In the genomic region with DNA sequence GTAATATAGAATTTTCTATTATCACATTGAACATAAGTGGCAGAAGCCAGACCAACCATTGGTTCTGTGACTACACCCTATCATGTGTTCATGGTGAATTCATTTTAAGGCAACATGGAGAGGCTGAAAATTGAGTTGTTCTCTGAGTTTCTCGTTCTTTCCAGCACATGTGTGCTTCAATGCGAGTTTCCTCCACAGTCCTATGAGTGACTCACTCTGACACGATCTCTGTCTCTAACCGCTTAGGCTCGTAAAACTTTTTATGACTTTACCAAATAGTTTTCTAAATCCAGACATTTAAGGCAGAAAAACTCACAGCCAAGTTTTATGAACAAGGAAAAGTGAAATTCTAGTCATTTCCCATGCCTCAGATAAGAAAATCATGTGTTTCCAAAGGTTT, we compare ENCODE assay signal across 22 mouse cellular contexts.
"Had no signal": no experiment of that assay in that cellular context is flagged by ENCODE, and none has a peak within 500 bp of the region (broad histone marks: within the 10 kb centered on the region; RNA-seq: fewer than 3 reads in every experiment).

No protein-coding gene starts in this region.

- H3K36me3 ChIP-seq: liver, embryonic 12.5 days; liver, embryonic 15.5 days; lung, embryonic 15.5 days; midbrain, embryonic 10.5 days; midbrain, embryonic 13.5 days had no signal

- DNase-seq: kidney, adult 2 months; kidney, postnatal 10 days; left cerebral cortex, postnatal 4 days; liver; lung, adult 18-20 months; lung, postnatal 10 days; lung, postnatal 36 days; right cerebral cortex, adult 18-20 months; right cerebral cortex, postnatal 14 days; right cerebral cortex, postnatal 4 days; thymus, adult 2 months; thymus, postnatal 14 days; thymus, postnatal 4 days had no signal

- H3K4me2 ChIP-seq: liver, embryonic 12.5 days; liver, embryonic 15.5 days; lung, embryonic 15.5 days; midbrain, embryonic 13.5 days had no signal

- H3K9ac ChIP-seq: liver, embryonic 12.5 days; liver, embryonic 15.5 days; lung, embryonic 15.5 days; midbrain, embryonic 13.5 days had no signal

- H3K27me3 ChIP-seq: liver, embryonic 12.5 days; liver, embryonic 15.5 days; lung, embryonic 15.5 days; megakaryocyte, embryonic 14.5 days; midbrain, embryonic 13.5 days had no signal

- H3K4me1 ChIP-seq: liver, embryonic 12.5 days; liver, embryonic 15.5 days; lung, embryonic 15.5 days; megakaryocyte, embryonic 14.5 days; midbrain, embryonic 10.5 days; midbrain, embryonic 13.5 days had no signal

- ATAC-seq: intestine, postnatal 0 days; liver, embryonic 12.5 days; midbrain, embryonic 13.5 days; midbrain, embryonic 16.5 days had no signal

- H3K27ac ChIP-seq: liver, embryonic 12.5 days; liver, embryonic 15.5 days; lung, embryonic 15.5 days; midbrain, embryonic 10.5 days; midbrain, embryonic 13.5 days; stomach, postnatal 0 days had no signal

- H3K9me3 ChIP-seq: liver, embryonic 12.5 days; liver, embryonic 15.5 days; lung, embryonic 15.5 days; midbrain, embryonic 10.5 days; midbrain, embryonic 13.5 days had no signal

- H3K4me3 ChIP-seq: liver, embryonic 12.5 days; liver, embryonic 15.5 days; lung, embryonic 15.5 days; megakaryocyte, embryonic 14.5 days; midbrain, embryonic 10.5 days; midbrain, embryonic 13.5 days had no signal
